Mouse (Mus musculus) heart, adult 2 months (tissue): ENCODE results near the gene Zfp180. TPM values are rescaled to one million over a fixed set of nuclear protein-coding genes. Genes with fewer than 3 reads are reported as not detected.

Source experiments
- DNase-seq, 2 experiments: peaks; one replicate each; pipeline ENCODE4 v3.0.0; 2021
- H3K27ac ChIP-seq: fragments of 200-600 bp; 2 replicates; pipeline ENCODE4 v1.8.1; 2022
- H3K27me3 ChIP-seq: fragments of 200-500 bp; 2 replicates; pipeline ENCODE4 v1.6.1; 2012; ENCODE audit warnings: mild to moderate bottlenecking, low read length, inconsistent platforms, mixed read lengths; ENCODE audit not compliant: control insufficient read depth, insufficient read depth
- H3K36me3 ChIP-seq: fragments of 200-500 bp; 2 replicates; pipeline ENCODE4 v1.6.1; 2012; ENCODE audit warnings: low read length, inconsistent platforms; ENCODE audit not compliant: control insufficient read depth, insufficient read depth
- H3K4me1 ChIP-seq: fragments of 200-500 bp; 2 replicates; pipeline ENCODE4 v1.6.1; 2011; ENCODE audit warnings: low read length; ENCODE audit not compliant: control insufficient read depth, insufficient read depth
- H3K4me3 ChIP-seq: fragments of 200-600 bp; 2 replicates; pipeline ENCODE4 v1.8.1; 2022
- H3K79me2 ChIP-seq: fragments of 200-500 bp; replicated peaks from 2 replicates; pipeline ENCODE4 v1.6.1; 2012; ENCODE audit warnings: mild to moderate bottlenecking, inconsistent platforms, low read length, moderate library complexity, mixed read lengths; ENCODE audit not compliant: control insufficient read depth, insufficient read depth
- H3K9ac ChIP-seq: fragments of 200-500 bp; 2 replicates; pipeline ENCODE4 v1.6.1; 2012; ENCODE audit warnings: low read depth, mild to moderate bottlenecking, control low read depth, inconsistent platforms, low read length, mixed read lengths
- CTCF ChIP-seq: fragments of 200-600 bp; IDR thresholded peaks from 2 replicates; pipeline ENCODE4 v1.8.1; 2022; ENCODE audit warnings: antibody characterized with exemption, mild to moderate bottlenecking, moderate library complexity
- EP300 ChIP-seq: fragments of 200-500 bp; IDR thresholded peaks from 2 replicates; pipeline ENCODE4 v1.6.1; 2011; ENCODE audit warnings: low read depth, low read length, control low read depth; ENCODE audit not compliant: insufficient read depth
- POLR2A ChIP-seq: fragments of 200-500 bp; IDR thresholded peaks from 2 replicates; pipeline ENCODE4 v1.6.1; 2011; ENCODE audit warnings: mild to moderate bottlenecking, low read depth, low read length, control low read depth; ENCODE audit not compliant: insufficient read depth
- WGBS: fragments of 180-500 bp; shearing (Covaris S2); methylation state at CpG from one replicate; pipeline ENCODE4 v1.1.7; 2018; 5-methylcytosine and 5-hydroxymethylcytosine counted together
- intact Hi-C: fragments of 180-260 bp; cut with DNase I; formaldehyde crosslinking; loops from one replicate; pipeline ENCODE4 v1.15.1; 2025
- polyA plus RNA-seq: library from polyadenylated mRNA; depleted of rRNA; stranded (reverse); fragments of >200 nt; gene quantifications from 2 replicates; pipeline ENCODE4 v1.2.3, GENCODE M21; 2012; rRNA removed
- total RNA-seq, 2 experiments: library from RNA; stranded (reverse); gene quantifications; 2 replicates each; pipeline ENCODE4 v1.2.3; 2021

Gene Zfp180
- total and polyA plus RNA-seq, 3 experiments = 7.7 to 16.8 (median 16.7) TPM

DNA sequence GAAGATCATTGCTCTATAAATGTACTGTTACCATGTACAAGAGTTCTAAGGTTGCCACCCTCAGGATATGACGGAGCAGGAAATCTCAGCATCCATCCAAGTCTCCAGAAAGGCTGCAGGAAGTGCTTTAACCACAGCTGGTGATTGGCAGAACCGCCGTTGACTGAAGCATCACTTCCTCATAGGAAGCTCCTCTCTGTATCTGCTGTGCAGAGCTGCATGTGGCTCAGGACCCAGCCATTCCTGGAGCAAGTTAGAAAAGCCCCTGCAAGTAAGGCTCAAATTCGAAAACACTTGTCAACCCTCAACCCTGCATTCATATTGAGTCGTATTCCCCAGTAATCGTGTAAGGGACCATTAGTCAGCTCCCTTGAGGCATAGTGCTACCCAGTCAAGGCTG, 60.8 kb downstream of the Zfp180 start:
- H3K9ac ChIP-seq = no peak overlapping the region
- no peak for DNase-seq
- 85% methylated on average over 6 of the region's 6 CpGs for WGBS
- no peaks in the 10 kb centered on the region for H3K36me3 ChIP-seq
- no peaks in the 10 kb centered on the region for H3K4me1 ChIP-seq
- H3K27me3 ChIP-seq = no peaks in the 10 kb centered on the region
- TF ChIP-seq EP300 = no peak
- no peak for TF ChIP-seq POLR2A
- TF ChIP-seq CTCF = no peak
- no peaks in the 10 kb centered on the region for H3K79me2 ChIP-seq
- intact Hi-C loops = no loop called here
- no peak overlapping the region for H3K4me3 ChIP-seq
- H3K27ac ChIP-seq = no peak overlapping the region

DNA sequence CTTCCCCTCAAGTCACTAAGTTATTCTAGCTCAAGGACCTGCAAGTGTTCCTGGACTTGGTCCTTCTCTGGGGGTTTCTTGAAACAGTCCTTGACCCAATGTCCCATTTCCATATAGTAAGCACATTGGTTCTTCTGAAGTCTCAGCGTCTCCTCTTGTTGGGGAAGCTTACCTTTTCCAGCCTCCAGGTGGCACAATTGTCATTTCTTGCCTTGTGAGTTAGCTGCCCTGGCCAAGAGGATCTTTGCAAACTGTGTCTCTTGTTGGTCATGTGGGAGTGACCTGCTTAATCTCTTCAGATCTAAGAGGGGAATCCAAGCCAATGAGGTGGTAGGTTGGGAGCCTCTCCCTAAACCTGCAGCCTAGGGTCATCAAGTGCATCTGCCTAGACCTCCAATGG, 71.5 kb downstream of the Zfp180 start:
- H3K27ac ChIP-seq = no peak overlapping the region
- WGBS = 10% methylated on average over 1 of the region's 1 CpGs
- H3K27me3 ChIP-seq = no peaks in the 10 kb centered on the region
- H3K4me1 ChIP-seq = no peaks in the 10 kb centered on the region
- peak in 1 of 2 experiments; percentile 0 for DNase-seq
- TF ChIP-seq POLR2A = no peak
- TF ChIP-seq EP300 = no peak
- peak; percentile 37 for TF ChIP-seq CTCF
- H3K4me3 ChIP-seq = no peak overlapping the region
- intact Hi-C loops = no loop called here
- no peaks in the 10 kb centered on the region for H3K36me3 ChIP-seq
- H3K79me2 ChIP-seq = no peaks in the 10 kb centered on the region
- H3K9ac ChIP-seq = no peak overlapping the region

Other genes starting within 250 kb of the Zfp180 start
- not detected for gene Vmn1r176, start 244.6 kb upstream of the Zfp180 start, total RNA-seq
- not detected in 2 replicates for gene Vmn1r176, start 244.6 kb upstream of the Zfp180 start, polyA plus RNA-seq
- gene Vmn1r177, start 215.5 kb upstream of the Zfp180 start, total RNA-seq = not detected
- gene Vmn1r177, start 215.5 kb upstream of the Zfp180 start, polyA plus RNA-seq = not detected in 2 replicates
- gene Vmn1r178, start 189.9 kb upstream of the Zfp180 start, total RNA-seq = not detected
- gene Vmn1r178, start 189.9 kb upstream of the Zfp180 start, polyA plus RNA-seq = not detected in 2 replicates
- not detected for gene Vmn1r179, start 154.9 kb upstream of the Zfp180 start, total RNA-seq
- gene Vmn1r179, start 154.9 kb upstream of the Zfp180 start, polyA plus RNA-seq = not detected in 2 replicates
- gene Vmn1r180, start 131.3 kb upstream of the Zfp180 start, total RNA-seq = not detected
- gene Vmn1r180, start 131.3 kb upstream of the Zfp180 start, polyA plus RNA-seq = not detected in 2 replicates
- gene Vmn1r181, start 107.3 kb upstream of the Zfp180 start, total RNA-seq = not detected
- not detected in 2 replicates for gene Vmn1r181, start 107.3 kb upstream of the Zfp180 start, polyA plus RNA-seq
- gene V1rd19, start 80.2 kb upstream of the Zfp180 start, total RNA-seq = not detected
- gene V1rd19, start 80.2 kb upstream of the Zfp180 start, polyA plus RNA-seq = not detected in 2 replicates
- gene Vmn1r183, start 28.7 kb upstream of the Zfp180 start, total RNA-seq = not detected
- gene Vmn1r183, start 28.7 kb upstream of the Zfp180 start, polyA plus RNA-seq = not detected in 2 replicates
- 1 to 10 TPM; 3.1 to 3.2 TPM for gene Zfp112, start 30.4 kb downstream of the Zfp180 start, total RNA-seq
- 1.8 and 3.5 TPM in 2 replicates for gene Zfp112, start 30.4 kb downstream of the Zfp180 start, polyA plus RNA-seq
- 1 to 10 TPM; 4.2 to 5.4 TPM for gene Zfp235, start 52.2 kb downstream of the Zfp180 start, total RNA-seq
- gene Zfp235, start 52.2 kb downstream of the Zfp180 start, polyA plus RNA-seq = 3.1 and 5.5 TPM in 2 replicates
- under 1 TPM; 0.16 TPM for gene Zfp114, start 93.1 kb downstream of the Zfp180 start, total RNA-seq
- 0.06 and 0.10 TPM in 2 replicates for gene Zfp114, start 93.1 kb downstream of the Zfp180 start, polyA plus RNA-seq
- 1 to 10 TPM; 3.2 to 3.6 TPM for gene Zfp111, start 129.5 kb downstream of the Zfp180 start, total RNA-seq
- gene Zfp111, start 129.5 kb downstream of the Zfp180 start, polyA plus RNA-seq = 1.1 and 1.6 TPM in 2 replicates
- 1 to 10 TPM; 1.8 to 2.1 TPM for gene Zfp109, start 155.6 kb downstream of the Zfp180 start, total RNA-seq
- gene Zfp109, start 155.6 kb downstream of the Zfp180 start, polyA plus RNA-seq = 0.80 and 1.5 TPM in 2 replicates
- gene Zfp108, start 172.9 kb downstream of the Zfp180 start, total RNA-seq = 1 to 10 TPM; 1.4 to 1.8 TPM
- 0.70 and 1.4 TPM in 2 replicates for gene Zfp108, start 172.9 kb downstream of the Zfp180 start, polyA plus RNA-seq
- gene Zfp93, start 188.5 kb downstream of the Zfp180 start, total RNA-seq = 1 to 10 TPM; 3.3 to 4.1 TPM
- 1.7 and 2.9 TPM in 2 replicates for gene Zfp93, start 188.5 kb downstream of the Zfp180 start, polyA plus RNA-seq
- gene Zfp61, start 219.3 kb downstream of the Zfp180 start, total RNA-seq = 1 to 10 TPM; 2.7 to 3.3 TPM
- gene Zfp61, start 219.3 kb downstream of the Zfp180 start, polyA plus RNA-seq = 2.7 and 5.3 TPM in 2 replicates
- gene Zfp94, start 234.7 kb downstream of the Zfp180 start, total RNA-seq = 1 to 10 TPM; 1.9 to 2.7 TPM
- gene Zfp94, start 234.7 kb downstream of the Zfp180 start, polyA plus RNA-seq = 3.4 and 3.8 TPM in 2 replicates